Comparison of ENCODE assay signal across 25 mouse cellular contexts in the genomic region with DNA sequence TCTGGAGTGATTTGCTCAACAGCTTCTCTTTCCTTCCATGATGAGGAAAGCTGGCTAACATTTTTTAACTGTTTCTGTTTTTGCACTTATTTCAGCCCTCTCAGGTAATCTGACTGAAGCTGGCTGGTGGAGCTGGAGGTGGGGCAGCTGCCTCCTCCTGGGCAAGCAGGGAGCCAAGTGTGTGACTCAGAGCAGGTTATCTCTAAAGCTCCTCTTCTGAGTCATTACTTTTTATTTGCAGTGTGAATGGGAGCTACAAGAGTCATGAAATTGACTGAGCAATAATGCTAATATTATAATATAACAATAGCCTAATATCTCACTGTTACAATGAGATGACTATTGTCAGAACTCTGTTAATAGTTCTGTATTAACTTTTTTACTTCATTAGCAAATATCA. TPM values are rescaled to one million over a fixed set of nuclear protein-coding genes. Genes with fewer than 3 reads are reported as not detected.
A peak's percentile ranks its signal among the peaks of the same experiment; 100 is the strongest.
DNase-seq lines count a peak whose midpoint lies in the region; ATAC-seq and TF ChIP-seq lines count a peak whose summit lies in the region.
"Had no signal": no experiment of that assay in that cellular context is flagged by ENCODE, and none has a peak within 500 bp of the region (broad histone marks: within the 10 kb centered on the region; RNA-seq: fewer than 3 reads in every experiment).

No protein-coding gene starts in this region.

- H3K27me3 ChIP-seq in lung, postnatal 0 days (replicated peaks; ENCODE audit: insufficient read depth, low read length), result no peaks in the 10 kb centered on the region
- H3K27me3 ChIP-seq in stomach, embryonic 16.5 days (ENCODE audit: control insufficient read depth, insufficient read depth, low read length), result no peaks in the 10 kb centered on the region
- H3K27me3 ChIP-seq in hindbrain, embryonic 13.5 days, result no peaks in the 10 kb centered on the region
- no peaks in the 10 kb centered on the region for H3K27me3 ChIP-seq in neural tube, embryonic 15.5 days (replicated peaks)
- H3K27me3 ChIP-seq: CH12.LX; embryonic facial prominence, embryonic 13.5 days had no signal

- H3K27ac ChIP-seq in lung, postnatal 0 days (ENCODE audit: low read length), result no peak overlapping the region
- H3K27ac ChIP-seq in stomach, embryonic 16.5 days (ENCODE audit: low read length), result no peak overlapping the region
- H3K27ac ChIP-seq in hindbrain, embryonic 13.5 days, result no peak overlapping the region
- H3K27ac ChIP-seq in neural tube, embryonic 15.5 days (replicated peaks), result no peak overlapping the region
- H3K27ac ChIP-seq: embryonic facial prominence, embryonic 13.5 days; forebrain, embryonic 12.5 days; heart, adult 2 months; hindbrain, embryonic 10.5 days had no signal

- H3K9me3 ChIP-seq in lung, postnatal 0 days (ENCODE audit: low read length), result no peaks in the 10 kb centered on the region
- peaks cover 7% of the 10 kb centered on the region; the same call in 1 of the 2 replicates for H3K9me3 ChIP-seq in stomach, embryonic 16.5 days (replicated peaks; ENCODE audit: control insufficient read depth, low read length)
- no peaks in the 10 kb centered on the region; the same call in 1 of the 2 replicates for H3K9me3 ChIP-seq in hindbrain, embryonic 13.5 days
- H3K9me3 ChIP-seq in neural tube, embryonic 15.5 days (replicated peaks), result peaks cover 6% of the 10 kb centered on the region; the same call in 1 of the 2 replicates
- H3K9me3 ChIP-seq: embryonic facial prominence, embryonic 13.5 days; forebrain, embryonic 12.5 days had no signal

- TF ChIP-seq CTCF in lung, postnatal 0 days (IDR thresholded peaks at IDR 0.05), result no peak
- TF ChIP-seq CTCF in lung, adult 2 months (IDR thresholded peaks at IDR 0.05; ENCODE audit: insufficient read depth, low read length), result no peak

- TF ChIP-seq POLR2A in lung, adult 2 months (IDR thresholded peaks at IDR 0.05; ENCODE audit: borderline replicate concordance, extremely low read depth, low read depth, low read length), result no peak

- no peaks in the 10 kb centered on the region for H3K4me1 ChIP-seq in lung, postnatal 0 days (ENCODE audit: insufficient read depth, low read depth, low read length)
- no peaks in the 10 kb centered on the region for H3K4me1 ChIP-seq in lung, adult 2 months (ENCODE audit: control insufficient read depth, insufficient read depth, low read length)
- H3K4me1 ChIP-seq in stomach, embryonic 16.5 days (ENCODE audit: control insufficient read depth, insufficient read depth, low read length), result peaks cover 2% of the 10 kb centered on the region; the same call in 1 of the 2 replicates
- H3K4me1 ChIP-seq in hindbrain, embryonic 13.5 days (replicated peaks), result peaks cover 5% of the 10 kb centered on the region
- peaks cover under 1% of the 10 kb centered on the region for H3K4me1 ChIP-seq in neural tube, embryonic 15.5 days
- H3K4me1 ChIP-seq: embryonic facial prominence, embryonic 13.5 days; forebrain, embryonic 12.5 days; hindbrain, embryonic 10.5 days had no signal

- H3K9ac ChIP-seq in lung, postnatal 0 days (replicated peaks; ENCODE audit: low read depth), result no peak overlapping the region
- H3K9ac ChIP-seq in stomach, embryonic 16.5 days (ENCODE audit: low read length), result no peak overlapping the region
- no peak overlapping the region for H3K9ac ChIP-seq in hindbrain, embryonic 13.5 days
- H3K9ac ChIP-seq in neural tube, embryonic 15.5 days (replicated peaks), result no peak overlapping the region
- H3K9ac ChIP-seq: embryonic facial prominence, embryonic 13.5 days; forebrain, embryonic 12.5 days; heart, embryonic 12.5 days had no signal

- no peak overlapping the region for H3K4me2 ChIP-seq in lung, postnatal 0 days (replicated peaks; ENCODE audit: low read depth, low read length)
- H3K4me2 ChIP-seq in stomach, embryonic 16.5 days (ENCODE audit: low read depth, low read length), result no peak overlapping the region
- no peak overlapping the region for H3K4me2 ChIP-seq in hindbrain, embryonic 13.5 days
- H3K4me2 ChIP-seq in neural tube, embryonic 15.5 days, result no peak overlapping the region
- H3K4me2 ChIP-seq: embryonic facial prominence, embryonic 13.5 days; forebrain, embryonic 12.5 days; heart, embryonic 12.5 days had no signal

- DNase-seq in adrenal gland, adult (ENCODE audit: inconsistent age in 2 of 2, low spot score in 1 of 2), result peak; percentile 34 to 64
- no peak for DNase-seq in adrenal gland, adult 18-20 months (ENCODE audit: low spot score in 2 of 2)
- DNase-seq in lung, postnatal 0 days (ENCODE audit: low spot score), result peak; percentile 57
- DNase-seq in lung, adult 2 months, result no peak
- DNase-seq in brain, adult 2 months (ENCODE audit: low read depth, low spot score), result peak; percentile 16
- DNase-seq: cerebellum, adult 18-20 months; cerebellum, adult 9-11 months; cerebellum, postnatal 36 days; gastrocnemius, postnatal 10 days; heart, adult 2 months had no signal

- H3K36me3 ChIP-seq in lung, postnatal 0 days (ENCODE audit: insufficient read depth, low read length), result no peaks in the 10 kb centered on the region
- no peaks in the 10 kb centered on the region for H3K36me3 ChIP-seq in stomach, embryonic 16.5 days (ENCODE audit: control insufficient read depth, insufficient read depth, low read length)
- H3K36me3 ChIP-seq in hindbrain, embryonic 13.5 days, result no peaks in the 10 kb centered on the region
- H3K36me3 ChIP-seq in neural tube, embryonic 15.5 days, result no peaks in the 10 kb centered on the region
- H3K36me3 ChIP-seq: embryonic facial prominence, embryonic 13.5 days; forebrain, embryonic 12.5 days; heart, embryonic 12.5 days; hindbrain, embryonic 10.5 days had no signal

- TF ChIP-seq EP300 in lung, postnatal 0 days (IDR thresholded peaks at IDR 0.05), result no peak

- peak; percentile 61 for ATAC-seq in lung, postnatal 0 days
- ATAC-seq in stomach, embryonic 16.5 days (ENCODE audit: insufficient read depth, low FRiP score), result peak; percentile 56; the same call in 1 of the 2 replicates
- no peak for ATAC-seq in hindbrain, embryonic 13.5 days (ENCODE audit: low FRiP score)
- ATAC-seq in neural tube, embryonic 15.5 days (ENCODE audit: low FRiP score), result no peak
- ATAC-seq: forebrain, embryonic 16.5 days; hindbrain, embryonic 16.5 days; inflammation-experienced regulatory T-cells, adult 6 months had no signal

- no peak overlapping the region for H3K4me3 ChIP-seq in lung, postnatal 0 days (ENCODE audit: low read depth, low read length)
- no peak overlapping the region for H3K4me3 ChIP-seq in lung, adult 2 months (replicated peaks; ENCODE audit: extremely low read depth, low read depth, low read length)
- no peak overlapping the region for H3K4me3 ChIP-seq in stomach, embryonic 16.5 days (replicated peaks; ENCODE audit: low read length)
- no peak overlapping the region for H3K4me3 ChIP-seq in hindbrain, embryonic 13.5 days
- no peak overlapping the region for H3K4me3 ChIP-seq in neural tube, embryonic 15.5 days (replicated peaks)
- H3K4me3 ChIP-seq: embryonic facial prominence, embryonic 13.5 days; forebrain, embryonic 12.5 days; heart, adult 2 months; heart, embryonic 12.5 days; hindbrain, embryonic 10.5 days had no signal

RNA-seq across cellular contexts. Expression of a gene that starts 5.8 kb away (rescaled TPM):
- total RNA-seq in adrenal gland, adult 18-20 months (2021), result 10 to 100 TPM; 46.3 to 76.4 TPM
- polyA plus RNA-seq in lung, postnatal 0 days (2015; fragmentation: Nextera tagmentation; extraction: Ambion mirVana), result 18.0 and 21.2 TPM in 2 replicates
- polyA plus RNA-seq in lung, adult 2 months (2012; rRNA removed), result 8.8 and 8.9 TPM in 2 replicates
- 45.2 and 48.3 TPM in 2 replicates for polyA plus RNA-seq in stomach, embryonic 16.5 days (2015; fragmentation: Nextera tagmentation; extraction: Ambion mirVana)
- polyA plus RNA-seq in hindbrain, embryonic 13.5 days (2015; fragmentation: Nextera tagmentation; extraction: Ambion mirVana), result 7.5 and 9.0 TPM in 2 replicates
- 4.4 and 9.8 TPM in 2 replicates for polyA plus RNA-seq in neural tube, embryonic 15.5 days (2015; fragmentation: Nextera tagmentation; extraction: Ambion mirVana)

RNA-seq across cellular contexts. Expression of a gene that starts 36.9 kb away (rescaled TPM):
- total RNA-seq in adrenal gland, adult 18-20 months (2021), result not detected
- polyA plus RNA-seq in lung, postnatal 0 days (2015; fragmentation: Nextera tagmentation; extraction: Ambion mirVana), result not detected in 2 replicates
- not detected in 2 replicates for polyA plus RNA-seq in lung, adult 2 months (2012; rRNA removed)
- not detected in 2 replicates for polyA plus RNA-seq in stomach, embryonic 16.5 days (2015; fragmentation: Nextera tagmentation; extraction: Ambion mirVana)
- not detected in 2 replicates for polyA plus RNA-seq in hindbrain, embryonic 13.5 days (2015; fragmentation: Nextera tagmentation; extraction: Ambion mirVana)
- polyA plus RNA-seq in neural tube, embryonic 15.5 days (2015; fragmentation: Nextera tagmentation; extraction: Ambion mirVana), result not detected in 2 replicates
- total RNA-seq: CH12.LX; gastrocnemius, postnatal 10 days; gastrocnemius, postnatal 4 days; heart, adult 2 months; heart, postnatal 25 days had no signal
- polyA plus RNA-seq: embryonic facial prominence, embryonic 13.5 days; forebrain, embryonic 16.5 days; frontal cortex, adult 2 months; heart, adult 2 months; heart, embryonic 12.5 days; heart, embryonic 16.5 days; hindbrain, embryonic 10.5 days; hindbrain, embryonic 16.5 days; inflammation-experienced regulatory T-cells, adult 6 months had no signal

Comparison
In these comparisons a context has a peak if more than half of its experiments do, and no peak if none do; other contexts are left out.
1. DNase-seq: peak in adrenal gland, adult (2 of 2), lung, postnatal 0 days (single experiment) and brain, adult 2 months (single experiment); none in adrenal gland, adult 18-20 months (0 of 2) and lung, adult 2 months (single experiment).
2. ATAC-seq: peak in lung, postnatal 0 days (single experiment) and stomach, embryonic 16.5 days (single experiment); none in hindbrain, embryonic 13.5 days (single experiment) and neural tube, embryonic 15.5 days (single experiment).